29 mouse cellular contexts compared by ENCODE assay signal in genomic region chr6:27775646-27776271, GRCm38 (mm10).
DNase-seq lines count a peak whose midpoint lies in the region; ATAC-seq lines count a peak whose summit lies in the region.
"Had no signal": no experiment of that assay in that cellular context is flagged by ENCODE, and none has a peak within 500 bp of the region (broad histone marks: within the 10 kb centered on the region; RNA-seq: fewer than 3 reads in every experiment).

No protein-coding gene starts in this region.

- H3K4me3 ChIP-seq in intestine, embryonic 15.5 days (replicated peaks): no peak overlapping the region
- H3K4me3 ChIP-seq in neural tube, embryonic 15.5 days (replicated peaks): no peak overlapping the region
- H3K4me3 ChIP-seq: embryonic facial prominence, embryonic 12.5 days; embryonic facial prominence, embryonic 15.5 days; gastrocnemius, adult 2 months; heart, adult 2 months; heart, embryonic 10.5 days; heart, embryonic 13.5 days had no signal

- peak; percentile 94 for ATAC-seq in intestine, embryonic 15.5 days
- ATAC-seq in inflammation-experienced regulatory T-cells, adult 6 months: no peak
- ATAC-seq in neural tube, embryonic 15.5 days (ENCODE audit: low FRiP score): no peak
- ATAC-seq: forebrain, embryonic 14.5 days; forebrain, postnatal 0 days; Patski had no signal

- peak; percentile 71 to 74 for DNase-seq in cerebellum, postnatal 14 days
- no peak for DNase-seq in cerebellum, adult 8-10 months
- peak; percentile 20 for DNase-seq in left cerebral cortex, postnatal 4 days
- no peak for DNase-seq in left cerebral cortex, postnatal 36 days (ENCODE audit: low spot score in 2 of 2)
- DNase-seq in retina, embryonic 14.5 days (ENCODE audit: low spot score): peak; percentile 16
- DNase-seq: adrenal gland, adult 2 months; adrenal gland, postnatal 14 days; B cell, adult 2 months; cerebellum, adult 11-12 months; cerebellum, adult 9-10 months; forebrain, postnatal 0 days; gastrocnemius, adult 2 months; gastrocnemius, postnatal 14 days; heart, adult 2 months; heart, postnatal 14 days; heart, postnatal 4 days; kidney, adult 2 months had no signal

- H3K36me3 ChIP-seq in intestine, embryonic 15.5 days: no peaks in the 10 kb centered on the region
- H3K36me3 ChIP-seq in neural tube, embryonic 15.5 days: no peaks in the 10 kb centered on the region
- H3K36me3 ChIP-seq: embryonic facial prominence, embryonic 12.5 days; embryonic facial prominence, embryonic 15.5 days; G1E; heart, embryonic 10.5 days; heart, embryonic 13.5 days had no signal

- H3K27me3 ChIP-seq in intestine, embryonic 15.5 days (replicated peaks): no peaks in the 10 kb centered on the region
- no peaks in the 10 kb centered on the region for H3K27me3 ChIP-seq in neural tube, embryonic 15.5 days (replicated peaks)
- H3K27me3 ChIP-seq: CH12.LX; embryonic facial prominence, embryonic 12.5 days; embryonic facial prominence, embryonic 15.5 days; heart, embryonic 13.5 days had no signal

- no peak overlapping the region for H3K4me2 ChIP-seq in intestine, embryonic 15.5 days (replicated peaks)
- H3K4me2 ChIP-seq in neural tube, embryonic 15.5 days: no peak overlapping the region
- H3K4me2 ChIP-seq: embryonic facial prominence, embryonic 12.5 days; embryonic facial prominence, embryonic 15.5 days; heart, embryonic 13.5 days; hindbrain, embryonic 14.5 days had no signal

- H3K27ac ChIP-seq in intestine, embryonic 15.5 days: no peak overlapping the region
- H3K27ac ChIP-seq in neural tube, embryonic 15.5 days (replicated peaks): no peak overlapping the region
- H3K27ac ChIP-seq: embryonic facial prominence, embryonic 12.5 days; embryonic facial prominence, embryonic 15.5 days; gastrocnemius, adult 2 months; heart, adult 2 months; heart, embryonic 10.5 days; heart, embryonic 13.5 days; hindbrain, embryonic 14.5 days had no signal

- no peak overlapping the region for H3K9ac ChIP-seq in intestine, embryonic 15.5 days
- no peak overlapping the region for H3K9ac ChIP-seq in neural tube, embryonic 15.5 days (replicated peaks)
- H3K9ac ChIP-seq: embryonic facial prominence, embryonic 12.5 days; embryonic facial prominence, embryonic 15.5 days; forebrain, postnatal 0 days; heart, embryonic 13.5 days; hindbrain, embryonic 14.5 days had no signal

- intact Hi-C loops in left cerebral cortex, postnatal 4 days (cut with DNase I): no loop called here
- intact Hi-C loops in left cerebral cortex, postnatal 36 days (cut with DNase I): no loop called here

- H3K9me3 ChIP-seq in intestine, embryonic 15.5 days: no peaks in the 10 kb centered on the region
- H3K9me3 ChIP-seq in neural tube, embryonic 15.5 days (replicated peaks): no peaks in the 10 kb centered on the region
- H3K9me3 ChIP-seq: embryonic facial prominence, embryonic 12.5 days; embryonic facial prominence, embryonic 15.5 days; G1E; heart, embryonic 10.5 days; heart, embryonic 13.5 days had no signal

- no peaks in the 10 kb centered on the region for H3K4me1 ChIP-seq in intestine, embryonic 15.5 days (replicated peaks)
- H3K4me1 ChIP-seq in neural tube, embryonic 15.5 days: no peaks in the 10 kb centered on the region
- H3K4me1 ChIP-seq: embryonic facial prominence, embryonic 12.5 days; embryonic facial prominence, embryonic 15.5 days; heart, embryonic 10.5 days; heart, embryonic 13.5 days had no signal

- WGBS in intestine, embryonic 15.5 days: 66% methylated on average over 4 of the region's 4 CpGs
- 86% methylated on average over 4 of the region's 4 CpGs for WGBS in neural tube, embryonic 15.5 days

Comparison
In these comparisons a context has a peak if more than half of its experiments do, and no peak if none do; other contexts are left out.
1. DNase-seq: peak in cerebellum, postnatal 14 days (2 of 2), left cerebral cortex, postnatal 4 days (single experiment) and retina, embryonic 14.5 days (single experiment); none in cerebellum, adult 8-10 months (single experiment) and left cerebral cortex, postnatal 36 days (0 of 2).